Mouse (Mus musculus) E14TG2a.4 (cell line): ENCODE measurements around the gene 1810055G02Rik.

Source experiments
- H3K27me3 ChIP-seq: 2 replicates; pipeline ENCODE4 v1.6.1; 2014; ENCODE audit warnings: low read length, control low read depth; ENCODE audit not compliant: insufficient read depth
- H3K36me3 ChIP-seq: 2 replicates; pipeline ENCODE4 v1.6.1; 2014; ENCODE audit warnings: low read length, control low read depth; ENCODE audit not compliant: insufficient read depth
- H3K4me1 ChIP-seq: replicated peaks from 2 replicates; pipeline ENCODE4 v1.6.1; 2014; ENCODE audit warnings: low read depth, low read length, control low read depth
- H3K4me3 ChIP-seq: replicated peaks from 2 replicates; pipeline ENCODE4 v1.5.1; 2014; ENCODE audit warnings: mild to moderate bottlenecking, low read length
- H3K9me3 ChIP-seq: 2 replicates; pipeline ENCODE4 v1.6.1; 2014; ENCODE audit warnings: low read length, control low read depth
- CTCF ChIP-seq: conservative IDR thresholded peaks from 2 replicates; pipeline ENCODE4 v1.5.1; 2014; ENCODE audit warnings: low read length
- NANOG ChIP-seq: IDR thresholded peaks from 2 replicates; pipeline ENCODE4 v1.6.1; 2014; ENCODE audit warnings: borderline replicate concordance, low read length, mixed read lengths
- POU5F1 ChIP-seq: IDR thresholded peaks from 2 replicates; pipeline ENCODE4 v1.6.1; 2014; ENCODE audit warnings: low read length, borderline replicate concordance

1810055G02Rik gene

GRCm38 (mm10) chr19:3691337-3691736 lies 16.8 kb upstream of the 1810055G02Rik start:
- peaks cover 11% of the 10 kb centered on the region for H3K27me3 ChIP-seq
- peaks cover 46% of the 10 kb centered on the region for H3K4me1 ChIP-seq
- no peaks in the 10 kb centered on the region for H3K9me3 ChIP-seq
- H3K36me3 ChIP-seq: no peaks in the 10 kb centered on the region
- no peak for TF ChIP-seq CTCF
- TF ChIP-seq POU5F1: no peak
- TF ChIP-seq NANOG: no peak
- H3K4me3 ChIP-seq: no peak overlapping the region

- TF ChIP-seq POU5F1: no peak
- no peak for TF ChIP-seq NANOG
- no peak for TF ChIP-seq CTCF
- no peaks in the 10 kb centered on the region for H3K36me3 ChIP-seq
- peaks cover 36% of the 10 kb centered on the region for H3K4me1 ChIP-seq
- no peak overlapping the region for H3K4me3 ChIP-seq
- H3K27me3 ChIP-seq: 0 out of 2 replicates have a peak, but pooled peaks cover under 1% of the 10 kb centered on the region
- no peaks in the 10 kb centered on the region for H3K9me3 ChIP-seq
Observed at GRCm38 (mm10) chr19:3692414-3693145, 15.5 kb upstream of the 1810055G02Rik start.

- no peaks in the 10 kb centered on the region for H3K9me3 ChIP-seq
- no peak for TF ChIP-seq CTCF
- no peak for TF ChIP-seq POU5F1
- TF ChIP-seq NANOG: no peak
- H3K4me1 ChIP-seq: peaks cover 23% of the 10 kb centered on the region
- no peak overlapping the region for H3K4me3 ChIP-seq
- no peaks in the 10 kb centered on the region for H3K36me3 ChIP-seq
- no peaks in the 10 kb centered on the region for H3K27me3 ChIP-seq
Observed at GRCm38 (mm10) chr19:3694476-3694875, 13.6 kb upstream of the 1810055G02Rik start.

GRCm38 (mm10) chr19:3695006-3695405 lies 13.1 kb upstream of the 1810055G02Rik start:
- Histone ChIP-seq H3K4me3 (no peak overlapping the region), H3K27me3 (no peaks in the 10 kb centered on the region), H3K9me3 (no peaks in the 10 kb centered on the region), H3K36me3 (no peaks in the 10 kb centered on the region), H3K4me1 (peaks cover 28% of the 10 kb centered on the region)
- TF ChIP-seq POU5F1 (no peak), CTCF (no peak), NANOG (no peak)

GRCm38 (mm10) chr19:3695471-3695870 lies 12.6 kb upstream of the 1810055G02Rik start:
- H3K4me3 ChIP-seq: no peak overlapping the region
- peaks cover 32% of the 10 kb centered on the region for H3K4me1 ChIP-seq
- H3K27me3 ChIP-seq: no peaks in the 10 kb centered on the region
- H3K36me3 ChIP-seq: no peaks in the 10 kb centered on the region
- H3K9me3 ChIP-seq: no peaks in the 10 kb centered on the region
- TF ChIP-seq CTCF (no peak), POU5F1 (no peak), NANOG (no peak)

GRCm38 (mm10) chr19:3695976-3696375 lies 12.1 kb upstream of the 1810055G02Rik start:
- H3K9me3 ChIP-seq: no peaks in the 10 kb centered on the region
- peaks cover 33% of the 10 kb centered on the region for H3K4me1 ChIP-seq
- no peaks in the 10 kb centered on the region for H3K27me3 ChIP-seq
- TF ChIP-seq POU5F1 (no peak), CTCF (no peak)
- no peaks in the 10 kb centered on the region for H3K36me3 ChIP-seq
- H3K4me3 ChIP-seq: no peak overlapping the region

- TF ChIP-seq POU5F1: no peak
- no peak for TF ChIP-seq NANOG
- TF ChIP-seq CTCF: no peak
- no peak overlapping the region for H3K4me3 ChIP-seq
Observed at GRCm38 (mm10) chr19:3698035-3698434, 10.1 kb upstream of the 1810055G02Rik start.

GRCm38 (mm10) chr19:3699508-3700438 lies 8.3 kb upstream of the 1810055G02Rik start:
- Histone ChIP-seq H3K27me3 (no peaks in the 10 kb centered on the region), H3K4me1 (peaks cover 17% of the 10 kb centered on the region), H3K36me3 (no peaks in the 10 kb centered on the region), H3K9me3 (no peaks in the 10 kb centered on the region), H3K4me3 (no peak overlapping the region)
- no peak for TF ChIP-seq NANOG
- TF ChIP-seq CTCF: peak; percentile 98
- TF ChIP-seq POU5F1: no peak

More at GRCm38 (mm10) chr19:3698035-3698434, 10.1 kb upstream of the 1810055G02Rik start:
- H3K36me3 ChIP-seq: no peaks in the 10 kb centered on the region
- H3K9me3 ChIP-seq: no peaks in the 10 kb centered on the region
- H3K4me1 ChIP-seq: peaks cover 18% of the 10 kb centered on the region
- H3K27me3 ChIP-seq: no peaks in the 10 kb centered on the region
